Mouse (Mus musculus) limb, embryonic 14.5 days (tissue): Measurements from ENCODE around the gene Hoxd8. TPM values are rescaled to one million over a fixed set of nuclear protein-coding genes. Genes with fewer than 3 reads are reported as not detected.

Experiments
- ATAC-seq: fragments of 200-750 bp; cut with Nextera tagmentation; 2 replicates; pipeline ENCODE4 v1.8.0; 2017; ENCODE audit warnings: low read depth, moderate number of reproducible peaks, moderate TSS enrichment; ENCODE audit not compliant: low FRiP score
- DNase-seq: peaks from one replicate; pipeline ENCODE4 v3.0.0-alpha.2; 2015; ENCODE audit warnings: low spot score
- H3K27ac ChIP-seq: fragments of 300-500 bp; sonication (generic); replicated peaks from 2 replicates; pipeline ENCODE4 v1.5.1; 2014; ENCODE audit warnings: low read depth, mild to moderate bottlenecking, low read length, moderate library complexity, mixed read lengths
- H3K27me3 ChIP-seq: fragments of 300-500 bp; sonication (generic); 2 replicates; pipeline ENCODE4 v1.6.1; 2014; ENCODE audit warnings: low read length, mixed read lengths; ENCODE audit not compliant: control insufficient read depth, insufficient read depth
- H3K36me3 ChIP-seq: fragments of 300-500 bp; sonication (generic); 2 replicates; pipeline ENCODE4 v1.6.1; 2014; ENCODE audit warnings: mild to moderate bottlenecking, low read length, moderate library complexity, mixed read lengths; ENCODE audit not compliant: control insufficient read depth, insufficient read depth
- H3K4me1 ChIP-seq: fragments of 300-500 bp; sonication (generic); 2 replicates; pipeline ENCODE4 v1.6.1; 2014; ENCODE audit warnings: antibody characterized with exemption, low read length, mixed read lengths; ENCODE audit not compliant: control insufficient read depth, insufficient read depth
- H3K4me2 ChIP-seq: fragments of 300-500 bp; sonication (generic); replicated peaks from 2 replicates; pipeline ENCODE4 v1.6.1; 2014; ENCODE audit warnings: low read depth, mild to moderate bottlenecking, low read length, moderate library complexity; ENCODE audit not compliant: severe bottlenecking
- H3K4me3 ChIP-seq: fragments of 300-500 bp; sonication (generic); replicated peaks from 2 replicates; pipeline ENCODE4 v1.5.1; 2014; ENCODE audit warnings: low read length
- H3K9ac ChIP-seq: fragments of 300-500 bp; sonication (generic); 2 replicates; pipeline ENCODE4 v1.6.1; 2014; ENCODE audit warnings: mild to moderate bottlenecking, low read depth, low read length, moderate library complexity; ENCODE audit not compliant: severe bottlenecking
- H3K9me3 ChIP-seq: fragments of 300-500 bp; sonication (generic); 2 replicates; pipeline ENCODE4 v1.6.1; 2016; ENCODE audit warnings: low read length; ENCODE audit not compliant: control insufficient read depth
- POLR2A ChIP-seq: fragments of 200-500 bp; IDR thresholded peaks from 2 replicates; pipeline ENCODE4 v1.8.0; 2012; ENCODE audit warnings: inconsistent platforms, mild to moderate bottlenecking, moderate library complexity, borderline replicate concordance; ENCODE audit not compliant: insufficient read depth, insufficient read length; ENCODE audit errors: extremely low read depth
- WGBS: fragments of 180-500 bp; shearing (Covaris S2); extraction: QIAGEN DNeasy Blood & Tissue Kit; methylation state at CpG from one replicate; pipeline ENCODE4 v1.1.7; 2014; 5-methylcytosine and 5-hydroxymethylcytosine counted together
- polyA plus RNA-seq, 2 experiments: library from polyadenylated mRNA; depleted of rRNA in 1 of 2; stranded (reverse) in 1 of 2; unstranded in 1 of 2; fragments of >200 nt; fragmentation: Nextera tagmentation in 1 of 2; extraction: Ambion mirVana in 1 of 2; gene quantifications; 2 replicates each; pipeline versions ENCODE4 v1.2.1 to v1.2.3; 2012 to 2014

The Hoxd8 gene
- polyA plus RNA-seq, 2 experiments: 12.7 to 12.8 TPM

DNA sequence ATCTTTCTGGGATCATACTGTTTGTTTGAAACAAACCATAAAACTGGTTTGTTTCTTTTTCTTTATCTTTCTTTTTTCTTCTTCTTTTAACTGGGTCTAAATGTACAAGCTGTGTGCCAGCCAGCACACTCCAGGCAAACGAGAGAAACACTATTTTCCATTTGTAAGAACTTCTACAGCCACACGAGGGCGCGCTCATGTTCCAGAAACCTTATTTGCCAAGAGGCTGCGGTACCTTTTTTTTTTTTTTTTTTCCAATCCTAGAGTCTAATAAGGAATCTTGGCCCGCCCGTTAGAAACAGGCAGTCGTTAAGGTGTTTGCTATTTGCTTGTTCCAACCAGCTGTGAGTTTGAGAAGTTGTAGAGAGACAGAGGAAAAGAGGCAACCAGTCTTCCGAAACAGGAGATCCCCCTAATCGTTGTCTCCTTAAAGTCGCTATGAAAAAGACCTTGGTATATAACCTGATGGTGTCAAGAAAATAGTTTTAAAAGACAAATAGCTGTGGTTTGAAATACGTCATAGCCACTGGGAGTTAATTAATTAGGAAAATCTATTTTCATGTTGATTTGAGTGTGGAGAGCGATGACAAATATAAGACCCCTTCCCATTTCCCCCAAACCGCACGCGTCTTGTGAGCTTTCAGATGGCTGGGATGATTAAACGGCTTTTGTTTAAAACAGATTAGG is 18.0 kb upstream of the Hoxd8 start:
- 5% methylated on average over 17 of the region's 17 CpGs for WGBS
- Histone ChIP-seq H3K27me3 (peaks cover 31% of the 10 kb centered on the region), H3K4me3 (peak overlapping the region; percentile 74), H3K4me1 (peaks cover 6% of the 10 kb centered on the region; the same call in 1 of the 2 replicates), H3K27ac (peak overlapping the region; percentile 88), H3K36me3 (peaks cover 23% of the 10 kb centered on the region), H3K9me3 (no peaks in the 10 kb centered on the region), H3K4me2 (peak overlapping the region; percentile 96), H3K9ac (peak overlapping the region; percentile 91)
- no peak for TF ChIP-seq POLR2A
- no peak for ATAC-seq
- DNase-seq: peak; percentile 94

DNA sequence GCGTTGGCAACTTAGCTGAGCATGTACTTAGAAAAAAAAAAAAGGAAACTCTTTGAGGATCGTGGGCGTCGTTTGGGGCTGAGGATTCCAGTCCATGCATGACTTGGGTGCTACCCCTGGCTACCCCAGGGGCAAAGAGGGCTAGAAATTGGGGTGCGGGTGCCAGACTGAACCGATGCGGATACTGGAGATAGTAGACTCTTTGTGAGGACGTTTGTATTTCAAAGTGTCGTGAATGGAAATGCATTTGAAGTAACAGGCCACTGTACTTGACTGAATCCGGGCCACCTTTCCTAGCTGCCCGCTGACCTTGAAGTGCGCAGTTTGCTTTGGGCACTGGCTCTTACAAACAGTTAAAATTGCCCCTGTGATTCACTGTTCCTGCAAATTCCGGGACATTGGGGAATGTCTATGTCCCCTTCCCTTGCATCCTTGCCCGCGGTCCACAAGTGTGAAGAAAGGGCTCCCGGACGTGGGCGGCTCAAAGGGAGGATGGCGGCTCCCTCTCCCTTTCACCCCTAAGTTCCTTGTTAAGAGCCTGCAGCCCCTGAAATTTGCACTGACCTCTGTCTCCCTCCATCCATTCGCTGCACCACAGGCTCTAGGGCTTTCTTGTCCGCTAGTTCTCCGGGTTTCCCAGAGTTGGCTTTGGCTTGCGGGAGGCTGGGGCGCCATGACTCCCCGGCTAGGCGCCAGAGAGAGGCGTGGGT is 17.3 kb upstream of the Hoxd8 start:
- under 1% methylated on average over 27 of the region's 27 CpGs for WGBS
- peak overlapping the region; percentile 96 for H3K4me2 ChIP-seq
- no peak for TF ChIP-seq POLR2A
- no peak for ATAC-seq
- peaks cover 9% of the 10 kb centered on the region; the same call in 1 of the 2 replicates for H3K4me1 ChIP-seq
- DNase-seq: no peak
- peaks cover 26% of the 10 kb centered on the region for H3K27me3 ChIP-seq
- H3K9ac ChIP-seq: peak overlapping the region; percentile 91
- no peaks in the 10 kb centered on the region for H3K9me3 ChIP-seq
- peak overlapping the region; percentile 74 for H3K4me3 ChIP-seq
- peak overlapping the region; percentile 88 for H3K27ac ChIP-seq
- peaks cover 27% of the 10 kb centered on the region for H3K36me3 ChIP-seq

DNA sequence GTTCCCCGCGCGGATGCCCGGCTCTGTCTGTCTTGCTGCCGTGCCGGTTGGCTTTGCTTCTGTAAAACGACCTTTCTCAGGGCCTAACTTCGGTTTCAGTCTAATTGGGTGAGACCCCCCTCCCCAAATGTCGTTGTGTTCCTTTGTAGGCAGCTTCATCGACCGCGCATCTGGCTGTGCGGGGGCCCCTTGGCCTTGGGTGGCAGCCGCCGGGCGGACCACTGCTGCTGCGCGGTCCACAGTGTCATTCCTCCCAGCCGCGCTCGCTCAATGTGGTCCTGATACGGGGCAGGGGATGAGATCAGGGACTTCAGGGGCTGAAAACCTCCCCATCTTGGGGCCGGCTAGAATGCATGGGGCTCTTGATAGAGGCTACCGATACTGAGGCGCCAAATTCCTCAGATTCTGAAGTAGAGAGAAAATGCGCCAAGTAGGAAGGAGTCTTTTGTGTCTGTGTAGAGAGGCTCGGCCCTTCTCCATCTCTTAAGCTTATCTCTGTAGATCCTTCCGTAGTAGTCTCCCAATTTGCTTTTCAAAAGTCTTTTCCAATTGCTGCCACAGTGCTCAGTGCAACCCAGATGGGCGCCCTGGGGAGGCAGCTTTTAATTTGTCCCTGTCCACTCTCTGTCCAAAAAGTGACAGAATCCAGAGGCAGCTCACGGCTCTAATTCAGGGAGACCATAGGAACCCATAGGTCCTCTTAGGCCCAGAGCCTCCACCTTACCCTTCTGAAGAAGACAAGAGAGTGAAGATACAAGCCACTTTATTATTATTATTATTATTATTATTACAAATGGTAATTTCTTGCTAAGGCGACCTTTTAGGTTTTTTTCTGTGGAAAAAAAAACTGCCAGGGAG is 16.5 kb upstream of the Hoxd8 start:
- peak overlapping the region; percentile 96 for H3K4me2 ChIP-seq
- 0 out of 2 replicates have a peak, but pooled peaks have one; percentile 11 for TF ChIP-seq POLR2A
- peak overlapping the region; percentile 88 for H3K27ac ChIP-seq
- H3K4me3 ChIP-seq: peak overlapping the region; percentile 74
- peak overlapping the region; percentile 91 for H3K9ac ChIP-seq
- no peaks in the 10 kb centered on the region for H3K9me3 ChIP-seq
- 4% methylated on average over 31 of the region's 31 CpGs for WGBS
- H3K36me3 ChIP-seq: peaks cover 33% of the 10 kb centered on the region
- DNase-seq (no peak), ATAC-seq (no peak)
- H3K4me1 ChIP-seq: peaks cover 15% of the 10 kb centered on the region; the same call in 1 of the 2 replicates
- H3K27me3 ChIP-seq: peaks cover 24% of the 10 kb centered on the region

DNA sequence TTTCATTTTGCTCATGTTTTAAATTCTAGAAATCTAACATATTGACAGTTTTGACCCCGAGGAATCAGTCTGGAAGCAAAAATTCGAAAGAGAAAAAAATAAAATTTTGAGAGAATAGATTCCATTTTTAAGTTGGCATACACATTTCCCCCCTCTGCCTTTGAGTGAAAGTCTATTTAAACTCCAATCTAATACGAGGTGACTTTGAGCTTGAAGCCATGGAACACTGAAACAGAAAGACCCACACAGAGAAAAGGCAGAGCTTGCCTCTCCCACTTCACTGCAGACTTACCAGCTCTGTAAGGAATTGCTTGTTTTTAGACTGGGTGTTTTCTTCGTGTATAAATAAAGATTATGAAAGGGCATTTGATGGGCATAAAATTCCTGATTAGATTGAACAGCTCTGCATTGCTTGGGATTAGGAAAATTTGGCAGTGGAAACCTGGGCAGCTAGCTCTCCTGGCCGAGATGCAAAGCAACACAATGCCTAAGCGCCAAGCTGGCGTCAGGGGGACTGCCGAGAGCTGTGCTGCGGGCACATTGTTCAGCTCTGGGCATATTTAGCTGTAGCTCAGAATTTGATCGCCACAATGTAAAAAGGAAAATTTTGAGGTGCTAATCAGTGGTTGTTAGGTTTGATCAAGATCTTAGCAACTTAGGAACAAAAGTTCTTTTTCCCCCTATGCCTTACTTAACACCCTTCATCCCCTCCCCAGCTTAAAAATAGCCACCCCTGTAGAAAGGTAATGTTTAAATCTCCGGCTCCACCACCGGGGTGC is 15.4 kb upstream of the Hoxd8 start:
- WGBS: 9% methylated on average over 12 of the region's 12 CpGs
- H3K4me3 ChIP-seq: peak overlapping the region; percentile 74
- H3K4me2 ChIP-seq: peak overlapping the region; percentile 96
- no peak for ATAC-seq
- no peak for DNase-seq
- peak overlapping the region; percentile 91 for H3K9ac ChIP-seq
- H3K9me3 ChIP-seq: no peaks in the 10 kb centered on the region
- H3K36me3 ChIP-seq: peaks cover 32% of the 10 kb centered on the region
- H3K4me1 ChIP-seq: peaks cover 20% of the 10 kb centered on the region
- no peak for TF ChIP-seq POLR2A
- peak overlapping the region; percentile 88 for H3K27ac ChIP-seq
- peaks cover 27% of the 10 kb centered on the region for H3K27me3 ChIP-seq
